Mouse (Mus musculus): ENCODE data around the gene Glrb.

DNA sequence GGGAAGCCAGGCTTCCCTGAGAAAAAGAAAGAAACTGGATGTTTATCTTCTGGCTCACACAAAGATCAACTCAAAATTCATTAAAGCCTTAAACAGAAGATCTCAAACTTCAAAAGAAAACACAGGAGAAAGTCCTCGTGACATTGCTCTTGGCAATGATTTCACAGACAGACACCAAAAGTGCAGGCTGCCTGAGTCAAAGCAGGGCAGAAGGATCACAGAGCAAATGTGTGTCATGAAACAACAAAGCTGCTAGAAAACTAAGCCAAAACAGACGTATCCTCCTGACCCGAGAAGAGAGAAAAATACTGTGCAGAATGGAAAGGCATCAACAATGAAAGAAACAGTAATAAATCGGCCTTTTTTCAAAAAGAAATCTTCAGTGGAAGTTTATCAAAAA, 22.4 kb downstream of the Glrb start:
- TF ChIP-seq POLR2A (IDR thresholded peaks at IDR 0.05; ENCODE audit: extremely low read depth, insufficient read depth, low read length) = no peak
- TF ChIP-seq CTCF (IDR thresholded peaks at IDR 0.05; ENCODE audit: low read depth, low read length) = no peak

All from liver, adult 2 months (tissue).